Mouse (Mus musculus) liver, postnatal 0 days (tissue): ENCODE measurements around the gene Pitpnm3. TPM values are rescaled to one million over a fixed set of nuclear protein-coding genes. Genes with fewer than 3 reads are reported as not detected.

Source experiments
- ATAC-seq: fragments of 200-750 bp; cut with Nextera tagmentation; 2 replicates; pipeline ENCODE4 v1.8.0; 2017; ENCODE audit warnings: mild to moderate bottlenecking, moderate library complexity
- DNase-seq: peaks from one replicate; pipeline ENCODE4 v3.0.0-alpha.2; 2016
- H3K27ac ChIP-seq: fragments of 300-500 bp; sonication (generic); 2 replicates; pipeline ENCODE4 v1.5.1; 2014; ENCODE audit warnings: antibody characterized with exemption, moderate library complexity, mild to moderate bottlenecking, low read depth
- H3K27me3 ChIP-seq: fragments of 300-500 bp; sonication (generic); 2 replicates; pipeline ENCODE4 v1.6.1; 2014; ENCODE audit warnings: low read length, control low read depth, mixed read lengths; ENCODE audit not compliant: insufficient read depth
- H3K36me3 ChIP-seq: fragments of 300-500 bp; sonication (generic); replicated peaks from 2 replicates; pipeline ENCODE4 v1.6.1; 2014; ENCODE audit warnings: mild to moderate bottlenecking, control low read depth, low read length, moderate library complexity, mixed read lengths; ENCODE audit not compliant: insufficient read depth
- H3K4me1 ChIP-seq: fragments of 300-500 bp; sonication (generic); 2 replicates; pipeline ENCODE4 v1.6.1; 2014; ENCODE audit warnings: antibody characterized with exemption, mild to moderate bottlenecking, control low read depth; ENCODE audit not compliant: insufficient read depth
- H3K4me2 ChIP-seq: fragments of 300-500 bp; sonication (generic); 2 replicates; pipeline ENCODE4 v1.6.1; 2014; ENCODE audit warnings: low read depth, mild to moderate bottlenecking, low read length, moderate library complexity, mixed read lengths
- H3K4me3 ChIP-seq: fragments of 300-500 bp; sonication (generic); 2 replicates; pipeline ENCODE4 v1.5.1; 2014; ENCODE audit warnings: low read depth, low read length
- H3K9ac ChIP-seq: fragments of 300-500 bp; sonication (generic); replicated peaks from 2 replicates; pipeline ENCODE4 v1.6.1; 2014; ENCODE audit warnings: mild to moderate bottlenecking, moderate library complexity
- H3K9me3 ChIP-seq: fragments of 300-500 bp; sonication (generic); 2 replicates; pipeline ENCODE4 v1.6.1; 2016; ENCODE audit warnings: mild to moderate bottlenecking, control low read depth, low read length, mixed read lengths
- CTCF ChIP-seq: sonication (generic); IDR thresholded peaks from 2 replicates; pipeline ENCODE4 v1.5.1; 2016; ENCODE audit warnings: antibody characterized with exemption, low read depth
- EP300 ChIP-seq: IDR thresholded peaks from 2 replicates; pipeline ENCODE4 v1.6.1; 2016; ENCODE audit warnings: antibody characterized with exemption, low read depth, mild to moderate bottlenecking
- WGBS: fragments of 180-500 bp; shearing (Covaris S2); extraction: QIAGEN DNeasy Blood & Tissue Kit; methylation state at CpG from one replicate; pipeline ENCODE4 v1.1.7; 2014; ENCODE audit not compliant: insufficient replicate concordance; 5-methylcytosine and 5-hydroxymethylcytosine counted together
- polyA plus RNA-seq: library from polyadenylated mRNA; unstranded; fragments of >200 nt; fragmentation: Nextera tagmentation; extraction: Ambion mirVana; gene quantifications from 2 replicates; pipeline ENCODE4 v1.2.1, GENCODE M21; 2015

Gene Pitpnm3
- polyA plus RNA-seq, 1 experiment from 2014 or later, result not detected

GRCm38 (mm10) chr11:72125781-72126180 is 9.8 kb downstream of the Pitpnm3 start:
- Histone ChIP-seq H3K27ac (no peak overlapping the region), H3K27me3 (no peaks in the 10 kb centered on the region), H3K4me2 (no peak overlapping the region), H3K36me3 (no peaks in the 10 kb centered on the region), H3K9me3 (no peaks in the 10 kb centered on the region), H3K9ac (no peak overlapping the region), H3K4me3 (no peak overlapping the region), H3K4me1 (no peaks in the 10 kb centered on the region)
- no peak for DNase-seq
- ATAC-seq, result no peak
- 74% methylated on average over 3 of the region's 3 CpGs for whole genome bisulfite sequencing
- TF ChIP-seq CTCF (no peak), EP300 (no peak)

GRCm38 (mm10) chr11:72123531-72123930 is 12.0 kb downstream of the Pitpnm3 start:
- H3K27ac ChIP-seq, result no peak overlapping the region
- DNase-seq (no peak), ATAC-seq (no peak)
- no peak overlapping the region for H3K4me3 ChIP-seq
- TF ChIP-seq EP300, result no peak
- TF ChIP-seq CTCF, result no peak
- H3K36me3 ChIP-seq, result no peaks in the 10 kb centered on the region
- WGBS, result 64% methylated on average over 4 of the region's 4 CpGs
- H3K4me1 ChIP-seq, result no peaks in the 10 kb centered on the region
- H3K9me3 ChIP-seq, result no peaks in the 10 kb centered on the region
- H3K27me3 ChIP-seq, result no peaks in the 10 kb centered on the region
- H3K9ac ChIP-seq, result no peak overlapping the region
- H3K4me2 ChIP-seq, result no peak overlapping the region

GRCm38 (mm10) chr11:72120354-72120753 is 15.2 kb downstream of the Pitpnm3 start:
- no peak for TF ChIP-seq CTCF
- no peak for TF ChIP-seq EP300
- no peak for ATAC-seq
- Histone ChIP-seq H3K36me3 (no peaks in the 10 kb centered on the region), H3K9me3 (no peaks in the 10 kb centered on the region), H3K27me3 (no peaks in the 10 kb centered on the region), H3K4me1 (no peaks in the 10 kb centered on the region), H3K4me3 (no peak overlapping the region), H3K4me2 (no peak overlapping the region), H3K27ac (no peak overlapping the region), H3K9ac (no peak overlapping the region)
- DNase-seq, result no peak
- 81% methylated on average over 6 of the region's 6 CpGs for WGBS

- Histone ChIP-seq H3K9ac (no peak overlapping the region), H3K27me3 (no peaks in the 10 kb centered on the region), H3K27ac (no peak overlapping the region), H3K36me3 (no peaks in the 10 kb centered on the region), H3K9me3 (no peaks in the 10 kb centered on the region), H3K4me3 (no peak overlapping the region), H3K4me1 (no peaks in the 10 kb centered on the region), H3K4me2 (no peak overlapping the region)
- WGBS, result 79% methylated on average over 3 of the region's 3 CpGs
- DNase-seq, result no peak
- ATAC-seq, result no peak
- TF ChIP-seq CTCF, result no peak
- no peak for TF ChIP-seq EP300
Measured at GRCm38 (mm10) chr11:72118630-72119029, 16.9 kb downstream of the Pitpnm3 start.

GRCm38 (mm10) chr11:72113296-72113695 is 22.3 kb downstream of the Pitpnm3 start:
- TF ChIP-seq CTCF (no peak), EP300 (no peak)
- H3K4me3 ChIP-seq, result no peak overlapping the region
- DNase-seq, result no peak
- no peaks in the 10 kb centered on the region for H3K4me1 ChIP-seq
- 44% methylated on average over 4 of the region's 4 CpGs for WGBS
- ATAC-seq, result no peak
- no peak overlapping the region for H3K9ac ChIP-seq
- no peaks in the 10 kb centered on the region for H3K9me3 ChIP-seq
- H3K27me3 ChIP-seq, result no peaks in the 10 kb centered on the region
- no peaks in the 10 kb centered on the region for H3K36me3 ChIP-seq
- no peak overlapping the region for H3K27ac ChIP-seq
- H3K4me2 ChIP-seq, result no peak overlapping the region

GRCm38 (mm10) chr11:72110726-72111125 is 24.9 kb downstream of the Pitpnm3 start:
- WGBS, result 39% methylated on average over 3 of the region's 3 CpGs
- no peak for DNase-seq
- no peak for ATAC-seq
- Histone ChIP-seq H3K9ac (no peak overlapping the region), H3K4me1 (no peaks in the 10 kb centered on the region), H3K4me2 (no peak overlapping the region), H3K4me3 (no peak overlapping the region), H3K27ac (no peak overlapping the region), H3K27me3 (no peaks in the 10 kb centered on the region), H3K36me3 (no peaks in the 10 kb centered on the region), H3K9me3 (no peaks in the 10 kb centered on the region)
- TF ChIP-seq EP300, result no peak
- TF ChIP-seq CTCF, result no peak

GRCm38 (mm10) chr11:72104223-72104622 is 31.4 kb downstream of the Pitpnm3 start:
- H3K4me3 ChIP-seq, result no peak overlapping the region
- H3K4me1 ChIP-seq, result no peaks in the 10 kb centered on the region
- ATAC-seq (no peak), DNase-seq (no peak)
- H3K9me3 ChIP-seq, result no peaks in the 10 kb centered on the region
- no peak overlapping the region for H3K27ac ChIP-seq
- no peaks in the 10 kb centered on the region for H3K27me3 ChIP-seq
- no peaks in the 10 kb centered on the region for H3K36me3 ChIP-seq
- H3K9ac ChIP-seq, result no peak overlapping the region
- TF ChIP-seq CTCF, result no peak
- no peak for TF ChIP-seq EP300
- 67% methylated on average over 8 of the region's 8 CpGs for WGBS
- no peak overlapping the region for H3K4me2 ChIP-seq
